Mouse (Mus musculus): ENCODE data around the gene Cryga. TPM values are rescaled to one million over a fixed set of nuclear protein-coding genes. Genes with fewer than 3 reads are reported as not detected.
A peak's percentile ranks its signal among the peaks of the same experiment; 100 is the strongest.

The Cryga gene
- total RNA-seq (2015) (not detected in 2 replicates), total RNA-seq (2017) (not detected in 2 replicates)

DNA sequence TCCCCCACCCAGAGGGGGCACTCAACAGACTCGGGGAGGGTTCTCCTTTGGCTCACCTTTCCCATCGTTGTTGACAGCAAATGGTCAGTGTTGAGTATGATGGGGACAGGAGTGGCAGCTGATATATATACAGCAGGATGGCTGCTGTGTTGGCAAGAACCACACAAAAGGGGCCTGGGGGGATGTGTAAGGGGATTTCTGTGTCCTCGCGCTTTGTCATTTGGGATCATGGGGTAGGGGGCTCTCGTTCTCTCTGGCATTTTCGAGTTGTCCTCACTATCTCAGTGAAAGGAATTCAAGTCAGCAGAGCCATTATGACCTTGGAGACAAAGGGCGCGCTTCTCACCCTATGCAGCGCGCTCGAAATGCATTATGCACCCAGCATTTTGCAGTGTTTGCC, at the start of gene Cryga:
Gene Cryga (minus strand): TSS at position 101 of the 400 bp plus-strand sequence.
- ATAC-seq (ENCODE audit: poor library complexity, severe bottlenecking), result no peak

- no peak for ATAC-seq (ENCODE audit: poor library complexity, severe bottlenecking)
Observed at GRCm38 (mm10) chr1:65147971-65148370, 44.8 kb upstream of the Cryga start.

DNA sequence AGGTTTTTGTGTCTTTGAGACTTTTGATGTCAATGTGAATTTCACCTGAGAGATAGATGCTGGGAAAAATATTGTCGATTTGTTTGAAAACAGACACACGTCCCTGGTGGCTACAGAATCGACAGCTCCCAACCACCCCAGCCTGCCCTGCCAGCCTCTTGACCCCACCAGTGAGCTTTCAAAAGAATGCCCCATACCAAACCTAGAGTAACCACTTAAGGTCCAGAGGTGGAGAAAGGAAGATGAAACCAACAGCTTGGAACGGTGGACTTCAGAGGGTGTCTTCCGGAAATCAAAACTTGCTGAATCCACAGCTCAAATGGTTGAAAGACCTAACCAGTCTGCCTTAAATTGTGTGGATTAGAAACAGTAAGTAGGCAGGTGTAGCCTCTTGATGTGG, 44.2 kb upstream of the Cryga start:
- ATAC-seq (ENCODE audit: poor library complexity, severe bottlenecking), result no peak

DNA sequence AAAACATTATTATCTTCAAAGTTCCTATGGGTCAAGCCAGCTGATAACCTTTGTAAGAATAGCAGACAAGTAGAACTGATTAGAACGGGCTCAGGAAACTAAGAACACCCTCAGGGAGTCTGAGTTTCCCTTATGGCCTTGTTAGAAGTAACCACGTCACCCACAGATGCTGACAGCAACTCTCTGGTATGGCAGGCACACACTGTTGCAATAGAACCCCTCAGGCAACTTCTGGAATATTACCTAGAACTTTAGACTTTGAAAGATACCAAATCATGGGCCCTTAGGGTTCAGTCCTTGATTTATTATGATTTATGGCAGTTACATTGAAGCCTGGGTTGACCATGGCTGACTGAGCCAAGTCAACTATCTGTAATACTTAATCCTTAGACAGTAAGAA, 43.4 kb upstream of the Cryga start:
- no peak for ATAC-seq (ENCODE audit: poor library complexity, severe bottlenecking)

DNA sequence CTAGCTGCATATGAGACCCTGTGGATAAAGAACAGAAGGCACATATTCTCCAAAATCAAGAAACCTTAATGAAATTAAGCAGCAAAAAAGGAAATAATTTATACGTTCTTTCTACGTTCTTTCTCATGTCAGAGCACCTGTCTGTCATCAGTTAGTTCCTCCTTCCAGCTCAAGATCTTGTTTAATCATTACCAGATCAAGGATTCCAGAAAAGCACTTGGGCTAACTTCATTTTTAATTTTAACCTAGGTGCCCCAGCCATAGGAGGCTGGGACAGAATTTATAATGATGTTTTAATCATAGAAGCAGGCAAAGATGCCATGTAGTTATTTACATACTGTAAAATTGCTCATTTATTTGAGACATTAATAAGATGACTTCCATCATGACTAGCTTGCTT, 41.6 kb upstream of the Cryga start:
- no peak for ATAC-seq (ENCODE audit: poor library complexity, severe bottlenecking)

GRCm38 (mm10) chr1:65137560-65137959, 34.4 kb upstream of the Cryga start:
- no peak for ATAC-seq (ENCODE audit: poor library complexity, severe bottlenecking)

DNA sequence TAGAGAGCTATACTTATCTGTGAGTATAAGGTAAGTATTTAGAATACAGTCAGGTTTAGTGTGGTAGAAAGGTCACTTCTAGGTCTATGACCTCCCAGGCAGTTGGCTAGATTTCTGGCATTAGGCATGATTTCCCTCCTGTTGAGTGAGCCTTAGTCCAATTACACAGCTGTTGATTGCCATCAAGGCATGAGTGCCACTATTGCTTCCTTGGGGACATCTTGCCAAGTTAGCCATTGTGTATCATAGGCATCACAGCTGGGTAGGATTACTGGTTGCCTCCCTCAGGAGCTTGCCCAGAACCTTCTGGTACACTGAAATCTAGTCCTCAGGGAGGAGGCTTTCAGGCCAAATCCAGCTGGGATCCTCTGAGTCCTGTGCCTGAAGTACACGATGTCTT, 29.7 kb upstream of the Cryga start:
- ATAC-seq (ENCODE audit: poor library complexity, severe bottlenecking), result no peak

DNA sequence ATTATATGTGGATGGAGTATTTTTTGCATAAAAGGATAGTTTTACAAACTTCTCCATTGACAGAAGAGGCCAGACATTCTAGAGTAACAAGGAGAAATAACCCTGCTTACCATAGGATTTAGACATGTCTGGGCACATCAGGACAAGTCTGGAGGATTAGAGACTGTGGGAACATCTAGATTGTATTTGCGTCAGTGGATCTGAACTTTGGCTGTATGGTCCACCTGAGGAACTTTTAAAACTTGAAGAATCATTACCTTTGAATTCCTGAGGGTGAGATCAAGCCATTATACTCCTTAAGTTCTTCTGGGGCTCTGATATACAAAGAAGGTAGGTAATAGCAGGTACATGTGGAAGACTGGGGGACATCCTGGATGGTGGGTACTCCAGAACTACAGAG, 28.5 kb upstream of the Cryga start:
- no peak for ATAC-seq (ENCODE audit: poor library complexity, severe bottlenecking)

DNA sequence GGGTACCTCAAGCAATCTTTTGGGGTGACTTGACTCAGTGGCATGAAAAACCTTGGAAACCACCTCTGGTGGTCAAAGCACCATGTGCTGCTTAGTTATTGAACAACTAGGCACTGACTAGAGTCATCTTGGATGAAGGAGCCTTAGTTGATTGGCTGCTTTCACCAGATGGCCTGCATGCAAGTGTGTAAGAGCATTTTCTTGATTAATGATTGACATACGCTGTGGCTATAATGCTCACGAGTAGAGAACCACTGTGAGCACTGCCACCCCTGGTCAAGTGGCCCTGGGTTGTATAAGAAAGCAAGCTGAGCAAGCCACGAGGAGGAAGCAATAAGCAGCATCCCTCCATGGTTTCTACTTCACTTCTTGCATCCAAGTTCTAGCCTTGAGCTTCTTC, 27.1 kb upstream of the Cryga start:
- ATAC-seq (ENCODE audit: poor library complexity, severe bottlenecking), result no peak

- ATAC-seq (ENCODE audit: poor library complexity, severe bottlenecking), result no peak
Observed at GRCm38 (mm10) chr1:65129634-65130180, 26.5 kb upstream of the Cryga start.

DNA sequence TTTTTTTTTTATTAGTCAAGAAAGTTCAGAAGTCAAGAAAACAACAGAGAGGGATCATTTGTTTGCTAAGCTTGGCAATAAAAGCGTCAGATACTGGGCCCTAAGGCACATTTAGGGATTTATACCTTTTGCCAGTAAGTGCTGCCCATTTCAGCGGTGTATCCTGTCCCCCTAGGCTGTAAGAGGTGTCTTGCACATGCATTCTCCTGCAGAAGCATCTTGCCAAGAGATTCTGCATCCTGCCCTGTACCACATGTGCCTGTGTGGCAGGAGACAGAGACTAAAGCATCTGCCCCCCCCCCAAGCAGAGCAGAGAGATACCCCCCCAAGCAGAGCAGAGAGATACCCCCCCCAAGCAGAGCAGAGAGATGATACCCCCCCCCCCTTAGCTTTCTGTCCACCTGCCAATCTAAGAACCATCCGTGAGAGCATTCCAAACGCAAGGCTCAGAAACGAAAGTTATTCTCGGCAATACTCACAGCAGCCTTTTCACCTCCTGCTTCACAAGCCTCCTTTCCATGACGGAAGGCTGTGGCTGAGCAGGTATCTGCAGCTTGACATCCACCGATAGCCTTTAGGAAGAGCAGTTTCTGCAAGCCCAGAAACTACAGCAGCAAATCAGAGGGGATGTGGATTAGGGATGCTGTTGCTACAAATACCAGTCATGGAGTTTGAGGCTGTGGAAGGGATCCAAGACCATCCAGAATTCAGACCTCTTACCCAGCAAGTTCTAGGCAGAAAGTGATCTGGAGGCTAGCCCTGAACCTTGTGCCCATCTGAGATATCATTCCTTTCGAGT, 19.6 kb upstream of the Cryga start, which contains the start of gene D630023F18Rik:
Gene D630023F18Rik (minus strand): TSS at position 641 of the 799 bp plus-strand sequence.
- ATAC-seq (ENCODE audit: poor library complexity, severe bottlenecking), result no peak

- no peak for ATAC-seq (ENCODE audit: poor library complexity, severe bottlenecking)
Observed at GRCm38 (mm10) chr1:65119438-65119837, 16.3 kb upstream of the Cryga start, which contains the start of gene Gm28845. Gm28845 (minus strand) TSS chr1:65119558.

DNA sequence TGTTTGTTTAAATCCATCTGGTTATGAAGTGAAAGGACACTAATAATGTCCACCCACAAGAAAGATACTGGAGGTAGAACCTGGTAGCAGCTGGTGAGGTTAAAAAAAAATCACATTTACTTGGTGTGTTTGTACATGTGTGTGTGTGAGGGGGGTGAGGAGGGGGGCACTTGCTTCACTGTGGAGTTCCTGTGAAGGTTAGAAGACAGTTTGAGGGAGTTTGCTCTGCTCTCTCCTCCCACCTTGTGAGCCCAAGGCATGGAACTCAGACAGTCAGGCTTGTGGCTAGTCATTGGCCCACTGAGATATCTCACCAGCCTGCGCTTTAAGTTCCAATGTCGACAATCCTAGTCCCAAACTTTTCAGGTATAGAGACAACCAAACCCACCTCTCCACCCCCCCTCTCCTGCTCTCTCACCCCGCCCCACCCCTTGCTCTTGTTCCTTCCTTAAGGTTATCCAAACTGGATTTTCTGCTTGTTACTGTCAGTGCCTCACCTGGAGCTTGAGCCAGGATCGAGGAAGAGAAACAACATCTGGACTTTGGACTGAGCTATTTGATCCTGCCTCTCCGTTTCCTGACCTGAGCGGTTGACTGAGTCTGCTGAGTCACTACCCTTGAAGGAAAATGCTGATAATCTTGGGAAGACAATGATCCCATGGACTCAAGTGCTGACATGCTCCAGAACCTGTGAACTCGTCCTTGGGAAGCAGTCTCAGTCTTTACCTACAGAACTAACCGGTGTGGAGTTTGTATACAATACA, 15.2 kb upstream of the Cryga start:
- ATAC-seq (ENCODE audit: poor library complexity, severe bottlenecking), result no peak

- ATAC-seq (ENCODE audit: poor library complexity, severe bottlenecking), result peak; percentile 67
Observed at GRCm38 (mm10) chr1:65113536-65114172, 10.5 kb upstream of the Cryga start.

DNA sequence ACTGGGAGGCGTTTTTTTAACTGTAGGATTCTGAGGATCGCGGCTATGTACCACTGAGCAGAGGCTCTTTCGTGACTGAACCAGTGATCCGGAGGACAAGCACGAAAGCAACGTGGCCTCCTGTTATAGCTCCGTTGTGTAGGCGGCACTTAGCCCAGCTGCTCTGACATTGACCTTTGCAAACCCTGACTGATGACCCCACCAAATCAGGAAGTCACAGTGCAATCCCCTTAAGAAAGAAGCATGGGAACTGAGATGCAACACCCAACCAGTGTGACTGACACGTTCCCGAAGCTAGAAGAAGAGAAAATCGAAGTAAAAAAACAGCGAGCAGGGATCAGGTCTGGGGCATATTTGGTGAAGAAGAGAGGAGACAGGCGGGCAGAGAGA, 9.6 kb upstream of the Cryga start:
- peak; percentile 73 for ATAC-seq (ENCODE audit: poor library complexity, severe bottlenecking)

GRCm38 (mm10) chr1:65112031-65112806, 9.0 kb upstream of the Cryga start:
- peak; percentile 40 for ATAC-seq (ENCODE audit: poor library complexity, severe bottlenecking)

- no peak for ATAC-seq (ENCODE audit: poor library complexity, severe bottlenecking)
Observed at GRCm38 (mm10) chr1:65109756-65110435, 6.7 kb upstream of the Cryga start.

DNA sequence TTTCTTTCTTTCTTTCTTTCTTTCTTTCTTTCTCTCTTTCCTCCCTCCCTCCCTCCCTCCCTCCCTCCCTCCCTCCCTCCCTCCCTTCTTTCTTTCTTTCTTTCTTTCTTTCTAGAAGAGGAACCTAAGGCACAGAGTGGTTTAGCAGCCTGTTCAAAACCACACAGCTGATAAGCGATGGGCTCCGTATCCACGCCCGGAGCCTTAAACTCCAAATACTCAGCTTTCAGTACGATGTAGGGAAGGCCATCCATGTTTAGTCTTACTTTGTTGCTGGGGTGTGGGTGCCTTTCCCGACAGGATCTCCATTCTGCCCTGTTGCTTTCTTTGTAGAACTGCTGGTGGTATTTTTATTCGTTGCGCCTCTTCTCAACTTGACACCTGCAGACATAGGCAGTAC, 6.0 kb upstream of the Cryga start:
- ATAC-seq (ENCODE audit: poor library complexity, severe bottlenecking), result no peak

- ATAC-seq (ENCODE audit: poor library complexity, severe bottlenecking), result peak; percentile 71
Observed at GRCm38 (mm10) chr1:65107654-65108279, 4.6 kb upstream of the Cryga start.

Data from megakaryocyte, adult 5-6 weeks (primary cell).